Mouse (Mus musculus) testis, adult 2 months (tissue): ENCODE results near the gene Zmat5.

ENCODE experiments used
- CTCF ChIP-seq: fragments of 200-500 bp; IDR thresholded peaks from 2 replicates; pipeline ENCODE4 v1.5.1; 2012; ENCODE audit warnings: low read depth, mild to moderate bottlenecking, inconsistent platforms, low read length, moderate library complexity; ENCODE audit not compliant: control insufficient read depth, insufficient read depth, insufficient replicate concordance
- POLR2A ChIP-seq: fragments of 200-500 bp; IDR thresholded peaks from 2 replicates; pipeline ENCODE4 v1.6.1; 2012; ENCODE audit warnings: low read depth, mild to moderate bottlenecking, inconsistent platforms, low read length, moderate library complexity; ENCODE audit not compliant: control insufficient read depth

GRCm38 (mm10) chr11:4700726-4701125 is 3.8 kb upstream of the Zmat5 start:
- no peak for TF ChIP-seq POLR2A
- TF ChIP-seq CTCF: no peak
